Mouse (Mus musculus): ENCODE results near the gene Vmn1r46. TPM values are rescaled to one million over a fixed set of nuclear protein-coding genes. Genes with fewer than 3 reads are reported as not detected.
"Not testable (repeated sequence)": the region's sequence is repeated elsewhere in the genome, so short reads cannot be mapped to it uniquely, and the experiment has no call there.

Vmn1r46 gene
- polyA plus RNA-seq (2014; fragmentation: Nextera tagmentation; extraction: Ambion mirVana): not detected in 2 replicates

DNA sequence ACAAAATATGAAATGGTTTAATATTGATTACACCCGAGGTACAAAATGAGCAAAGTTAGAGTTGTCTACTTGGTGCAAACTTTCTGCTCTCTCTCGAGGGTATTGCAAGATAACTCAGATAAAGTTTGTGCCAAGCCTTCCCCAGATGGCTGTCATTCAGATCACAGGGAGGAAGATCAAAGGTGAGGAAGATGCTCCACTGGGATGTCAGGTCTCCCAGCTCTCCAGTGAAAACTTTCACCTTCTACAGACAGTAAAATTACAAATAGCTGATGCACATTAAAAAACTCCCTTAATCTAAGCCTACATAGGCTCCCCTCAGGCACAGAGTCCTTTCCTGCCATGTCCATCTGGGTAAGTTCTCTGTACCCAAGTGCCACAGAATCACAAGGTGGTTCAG, at the start of gene Vmn1r46:
Gene Vmn1r46 (plus strand): TSS at position 301 of the 400 bp plus-strand sequence.
- no peak within 1 kb of the TSS for H3K27ac ChIP-seq (ENCODE audit: low read depth, low read length)
- H3K36me3 ChIP-seq (ENCODE audit: control insufficient read depth, insufficient read depth, low read length): no peaks in the 10 kb centered on the region
- 68% methylated on average over 2 of the region's 2 CpGs for WGBS
- no peaks in the 10 kb centered on the region for H3K27me3 ChIP-seq (ENCODE audit: control insufficient read depth, insufficient read depth, low read length)
- no peak within 1 kb of the TSS for H3K4me2 ChIP-seq (ENCODE audit: low read depth, low read length, severe bottlenecking)
- H3K4me1 ChIP-seq (replicated peaks; ENCODE audit: control insufficient read depth, insufficient read depth, low read length): no peaks in the 10 kb centered on the region
- H3K9ac ChIP-seq (ENCODE audit: low read length): no peak within 1 kb of the TSS
- ATAC-seq (replicated peaks; ENCODE audit: low FRiP score): no peak
- no peaks in the 10 kb centered on the region; the same call in 1 of the 2 replicates for H3K9me3 ChIP-seq (ENCODE audit: control insufficient read depth, low read length)
- H3K4me3 ChIP-seq (ENCODE audit: low read depth, low read length): no peak within 1 kb of the TSS
- DNase-seq (ENCODE audit: low spot score): no peak

DNA sequence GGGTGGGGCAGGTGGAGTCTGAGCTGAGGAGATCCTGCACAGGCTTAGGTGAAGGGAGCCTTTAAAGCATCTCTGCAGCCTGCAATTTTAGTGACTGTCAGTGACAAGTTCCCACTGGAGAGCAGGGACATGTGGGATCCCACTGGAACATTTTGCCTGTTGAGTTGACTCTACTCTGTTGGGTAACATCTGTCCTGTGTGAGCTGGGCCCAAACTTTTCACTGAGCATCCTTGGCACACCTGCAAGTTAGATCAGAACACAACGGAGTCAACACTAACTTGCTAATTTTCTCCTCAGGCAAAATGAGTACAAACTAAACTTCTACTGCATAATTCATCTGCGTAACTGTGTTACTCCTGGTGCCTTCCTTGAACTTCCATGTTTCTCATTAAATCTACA, 28.6 kb upstream of the Vmn1r46 start, which contains the start of gene Vmn1r45:
Gene Vmn1r45 (minus strand): TSS at position 101 of the 400 bp plus-strand sequence.
- H3K27me3 ChIP-seq (ENCODE audit: control insufficient read depth, insufficient read depth, low read length); H3K4me1 ChIP-seq (replicated peaks; ENCODE audit: control insufficient read depth, insufficient read depth, low read length); H3K4me3 ChIP-seq (ENCODE audit: low read depth, low read length); ATAC-seq (replicated peaks; ENCODE audit: low FRiP score); H3K27ac ChIP-seq (ENCODE audit: low read depth, low read length); H3K9ac ChIP-seq (ENCODE audit: low read length); H3K9me3 ChIP-seq (ENCODE audit: control insufficient read depth, low read length); DNase-seq (ENCODE audit: low spot score); H3K36me3 ChIP-seq (ENCODE audit: control insufficient read depth, insufficient read depth, low read length); H3K4me2 ChIP-seq (ENCODE audit: low read depth, low read length, severe bottlenecking): not testable (repeated sequence)
- WGBS: 85% methylated on average over 2 of the region's 2 CpGs

DNA sequence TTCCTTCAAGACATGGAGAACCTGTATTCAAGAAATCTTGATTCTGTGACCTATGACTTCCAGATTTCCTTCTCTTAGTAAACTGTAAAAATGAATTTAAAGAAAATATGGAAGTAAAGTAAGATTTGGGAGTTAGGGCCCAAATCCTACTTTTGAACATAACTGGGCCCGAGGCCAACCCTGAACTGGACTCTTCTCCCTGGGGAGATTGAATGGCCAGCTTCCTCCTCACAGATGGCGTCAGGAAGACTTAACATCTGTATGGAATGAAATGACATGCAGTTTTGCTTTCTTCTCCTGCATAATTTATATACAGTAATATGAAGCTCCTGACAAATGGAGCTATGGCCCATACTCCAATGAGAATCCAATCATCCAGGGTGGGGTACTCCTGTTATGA, 28.2 kb upstream of the Vmn1r46 start:
- H3K9ac ChIP-seq (ENCODE audit: low read length): no peak overlapping the region
- no peak overlapping the region for H3K4me2 ChIP-seq (ENCODE audit: low read depth, low read length, severe bottlenecking)
- H3K36me3 ChIP-seq (ENCODE audit: control insufficient read depth, insufficient read depth, low read length): no peaks in the 10 kb centered on the region
- no peak overlapping the region for H3K4me3 ChIP-seq (ENCODE audit: low read depth, low read length)
- no peaks in the 10 kb centered on the region; the same call in 1 of the 2 replicates for H3K9me3 ChIP-seq (ENCODE audit: control insufficient read depth, low read length)
- no peak for ATAC-seq (replicated peaks; ENCODE audit: low FRiP score)
- no peaks in the 10 kb centered on the region for H3K4me1 ChIP-seq (replicated peaks; ENCODE audit: control insufficient read depth, insufficient read depth, low read length)
- 90% methylated on average over 2 of the region's 2 CpGs for WGBS
- H3K27me3 ChIP-seq (ENCODE audit: control insufficient read depth, insufficient read depth, low read length): no peaks in the 10 kb centered on the region
- no peak overlapping the region for H3K27ac ChIP-seq (ENCODE audit: low read depth, low read length)
- DNase-seq (ENCODE audit: low spot score): no peak

DNA sequence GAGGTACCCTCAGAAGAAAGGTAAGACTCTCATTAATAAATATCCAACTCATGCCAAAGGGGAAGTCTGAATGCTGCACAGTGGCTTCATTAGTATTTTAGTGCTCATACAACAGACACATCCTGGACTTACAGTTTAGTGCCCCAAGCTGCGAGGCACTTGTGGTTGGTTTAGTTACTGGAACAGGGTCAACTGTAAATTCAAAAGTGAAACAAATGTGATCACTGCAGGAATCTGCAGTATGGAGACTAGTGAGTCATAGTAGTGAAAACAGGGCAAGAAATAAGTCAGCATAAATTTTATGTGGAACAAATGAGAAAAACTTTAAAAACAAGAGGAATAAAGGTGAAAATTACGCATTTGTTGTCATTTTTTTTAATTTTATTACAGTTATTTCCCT, 15.6 kb upstream of the Vmn1r46 start:
- H3K4me1 ChIP-seq (replicated peaks; ENCODE audit: control insufficient read depth, insufficient read depth, low read length): no peaks in the 10 kb centered on the region
- WGBS: 79% methylated on average over 2 of the region's 2 CpGs
- H3K4me2 ChIP-seq (ENCODE audit: low read depth, low read length, severe bottlenecking): no peak overlapping the region

DNA sequence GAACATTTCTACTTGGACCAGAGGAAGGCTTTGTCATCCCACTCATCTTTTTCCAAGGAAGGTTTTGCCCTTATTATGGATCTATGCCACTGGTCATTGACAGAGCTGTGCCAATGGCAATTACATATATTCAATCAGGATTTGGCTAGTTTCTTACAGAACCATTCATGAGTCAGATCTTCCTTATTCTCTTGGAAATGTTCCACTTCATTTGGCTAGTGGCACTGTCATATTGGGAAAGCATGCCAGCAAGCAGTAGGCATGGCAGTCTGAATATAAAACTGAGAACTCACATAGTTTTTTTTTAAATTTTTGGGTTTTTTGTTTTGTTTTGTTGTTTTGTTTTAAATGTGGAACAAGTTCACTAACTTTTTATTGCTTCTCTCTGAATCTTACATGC, 2.8 kb upstream of the Vmn1r46 start:
- H3K27ac ChIP-seq (ENCODE audit: low read depth, low read length): no peak overlapping the region

More for the DNA sequence above, 15.6 kb upstream of the Vmn1r46 start:
- Histone ChIP-seq H3K27ac (ENCODE audit: low read depth, low read length) (no peak overlapping the region), H3K9me3 (ENCODE audit: control insufficient read depth, low read length) (peaks cover 5% of the 10 kb centered on the region; the same call in 1 of the 2 replicates), H3K36me3 (ENCODE audit: control insufficient read depth, insufficient read depth, low read length) (no peaks in the 10 kb centered on the region), H3K9ac (ENCODE audit: low read length) (no peak overlapping the region), H3K27me3 (ENCODE audit: control insufficient read depth, insufficient read depth, low read length) (no peaks in the 10 kb centered on the region), H3K4me3 (ENCODE audit: low read depth, low read length) (no peak overlapping the region)
- DNase-seq (ENCODE audit: low spot score) (no peak), ATAC-seq (replicated peaks; ENCODE audit: low FRiP score) (no peak)

DNA sequence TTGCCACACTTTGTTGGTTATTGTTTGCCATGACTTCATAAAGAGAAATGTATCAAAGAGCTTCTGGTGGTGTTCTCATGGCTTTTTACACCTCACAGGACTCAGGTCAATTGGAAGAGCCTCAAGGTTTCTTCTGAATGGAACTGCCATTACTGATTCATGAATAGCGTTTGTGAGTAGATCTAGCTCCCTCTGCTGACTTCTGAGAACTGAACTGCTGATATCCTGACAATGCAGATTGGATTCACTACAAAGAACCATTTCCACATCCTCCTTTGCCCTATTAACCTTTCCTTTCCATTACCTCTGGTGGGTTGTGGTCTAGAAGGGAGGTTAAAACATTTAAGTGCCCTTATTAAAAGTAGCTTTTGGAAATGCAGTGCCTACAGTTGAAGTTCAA, 16.9 kb downstream of the Vmn1r46 start:
- no peaks in the 10 kb centered on the region for H3K36me3 ChIP-seq (ENCODE audit: control insufficient read depth, insufficient read depth, low read length)
- ATAC-seq (replicated peaks; ENCODE audit: low FRiP score) (no peak), DNase-seq (ENCODE audit: low spot score) (no peak)
- H3K9ac ChIP-seq (ENCODE audit: low read length): no peak overlapping the region
- H3K27ac ChIP-seq (ENCODE audit: low read depth, low read length): no peak overlapping the region
- H3K4me3 ChIP-seq (ENCODE audit: low read depth, low read length): no peak overlapping the region
- H3K27me3 ChIP-seq (ENCODE audit: control insufficient read depth, insufficient read depth, low read length): no peaks in the 10 kb centered on the region
- no peaks in the 10 kb centered on the region for H3K4me1 ChIP-seq (replicated peaks; ENCODE audit: control insufficient read depth, insufficient read depth, low read length)
- WGBS: 18% methylated on average over 1 of the region's 1 CpGs
- H3K4me2 ChIP-seq (ENCODE audit: low read depth, low read length, severe bottlenecking): no peak overlapping the region
- H3K9me3 ChIP-seq (ENCODE audit: control insufficient read depth, low read length): no peaks in the 10 kb centered on the region

More for the DNA sequence above, 2.8 kb upstream of the Vmn1r46 start:
- Histone ChIP-seq H3K27me3 (ENCODE audit: control insufficient read depth, insufficient read depth, low read length) (no peaks in the 10 kb centered on the region), H3K4me1 (replicated peaks; ENCODE audit: control insufficient read depth, insufficient read depth, low read length) (no peaks in the 10 kb centered on the region), H3K4me3 (ENCODE audit: low read depth, low read length) (no peak overlapping the region), H3K9ac (ENCODE audit: low read length) (no peak overlapping the region), H3K4me2 (ENCODE audit: low read depth, low read length, severe bottlenecking) (no peak overlapping the region), H3K9me3 (ENCODE audit: control insufficient read depth, low read length) (no peaks in the 10 kb centered on the region; the same call in 1 of the 2 replicates), H3K36me3 (ENCODE audit: control insufficient read depth, insufficient read depth, low read length) (no peaks in the 10 kb centered on the region)
- ATAC-seq (replicated peaks; ENCODE audit: low FRiP score) (no peak), DNase-seq (ENCODE audit: low spot score) (no peak)

DNA sequence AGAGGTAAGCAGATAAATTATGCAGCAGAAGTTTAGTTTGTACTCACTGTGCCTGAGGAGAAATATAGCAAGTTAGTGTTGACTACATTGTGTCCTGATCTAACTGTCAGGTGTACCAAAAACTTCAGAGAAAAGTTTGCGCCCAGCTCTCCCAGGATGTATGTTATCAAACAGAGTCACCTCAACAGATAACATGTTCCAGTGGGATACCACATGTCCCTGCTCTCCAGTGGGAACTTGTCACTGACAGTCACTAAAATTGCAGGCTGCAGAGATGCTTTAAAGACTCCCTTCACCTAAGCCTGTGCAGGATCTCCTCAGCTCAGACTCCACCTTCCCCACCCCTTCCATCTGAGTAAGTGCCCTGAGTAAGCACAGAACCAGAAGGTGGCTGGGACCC, 46.7 kb downstream of the Vmn1r46 start, which contains the start of gene Vmn1r47:
Gene Vmn1r47 (plus strand): TSS at position 301 of the 400 bp plus-strand sequence.
- H3K9me3 ChIP-seq (ENCODE audit: control insufficient read depth, low read length); H3K36me3 ChIP-seq (ENCODE audit: control insufficient read depth, insufficient read depth, low read length); H3K4me3 ChIP-seq (ENCODE audit: low read depth, low read length); DNase-seq (ENCODE audit: low spot score); H3K4me2 ChIP-seq (ENCODE audit: low read depth, low read length, severe bottlenecking); H3K4me1 ChIP-seq (replicated peaks; ENCODE audit: control insufficient read depth, insufficient read depth, low read length); H3K27me3 ChIP-seq (ENCODE audit: control insufficient read depth, insufficient read depth, low read length); ATAC-seq (replicated peaks; ENCODE audit: low FRiP score); H3K27ac ChIP-seq (ENCODE audit: low read depth, low read length); H3K9ac ChIP-seq (ENCODE audit: low read length): not testable (repeated sequence)
- 89% methylated on average over 1 of the region's 1 CpGs for WGBS

Other genes starting within 250 kb of the Vmn1r46 start
- gene Vmn1r41, start 228.5 kb upstream of the Vmn1r46 start, polyA plus RNA-seq (2014; fragmentation: Nextera tagmentation; extraction: Ambion mirVana): not detected in 2 replicates
- not detected in 2 replicates for gene Vmn1r42, start 92.9 kb upstream of the Vmn1r46 start, polyA plus RNA-seq (2014; fragmentation: Nextera tagmentation; extraction: Ambion mirVana)
- gene Vmn1r43, start 92.9 kb upstream of the Vmn1r46 start, polyA plus RNA-seq (2014; fragmentation: Nextera tagmentation; extraction: Ambion mirVana): not detected in 2 replicates
- gene Vmn1r44, start 85.7 kb upstream of the Vmn1r46 start, polyA plus RNA-seq (2014; fragmentation: Nextera tagmentation; extraction: Ambion mirVana): not detected in 2 replicates
- not detected in 2 replicates for gene Vmn1r45, start 28.7 kb upstream of the Vmn1r46 start, polyA plus RNA-seq (2014; fragmentation: Nextera tagmentation; extraction: Ambion mirVana)
- not detected in 2 replicates for gene Vmn1r47, start 46.8 kb downstream of the Vmn1r46 start, polyA plus RNA-seq (2014; fragmentation: Nextera tagmentation; extraction: Ambion mirVana)
- gene Vmn1r48, start 67.5 kb downstream of the Vmn1r46 start, polyA plus RNA-seq (2014; fragmentation: Nextera tagmentation; extraction: Ambion mirVana): not detected in 2 replicates
- not detected in 2 replicates for gene Vmn1r49, start 109.2 kb downstream of the Vmn1r46 start, polyA plus RNA-seq (2014; fragmentation: Nextera tagmentation; extraction: Ambion mirVana)
- gene Vmn1r50, start 132.1 kb downstream of the Vmn1r46 start, polyA plus RNA-seq (2014; fragmentation: Nextera tagmentation; extraction: Ambion mirVana): not detected in 2 replicates
- not detected in 2 replicates for gene Vmn1r51, start 153.3 kb downstream of the Vmn1r46 start, polyA plus RNA-seq (2014; fragmentation: Nextera tagmentation; extraction: Ambion mirVana)
- gene Vmn1r52, start 205.5 kb downstream of the Vmn1r46 start, polyA plus RNA-seq (2014; fragmentation: Nextera tagmentation; extraction: Ambion mirVana): not detected in 2 replicates
- not detected in 2 replicates for gene V1ra8, start 233.5 kb downstream of the Vmn1r46 start, polyA plus RNA-seq (2014; fragmentation: Nextera tagmentation; extraction: Ambion mirVana)